Mouse (Mus musculus): ENCODE data around the gene Usp49.
"Not testable (repeated sequence)": the region's sequence is repeated elsewhere in the genome, so short reads cannot be mapped to it uniquely, and the experiment has no call there.

Gene Usp49

GRCm38 (mm10) chr17:47630678-47631065, at the start of gene Usp49:
Gene Usp49 (plus strand): TSS chr17:47630690.
- no peak for DNase-seq

- no peak for DNase-seq
These were observed 49.5 kb upstream of the Usp49 start for GRCm38 (mm10) chr17:47580962-47581361.

DNA sequence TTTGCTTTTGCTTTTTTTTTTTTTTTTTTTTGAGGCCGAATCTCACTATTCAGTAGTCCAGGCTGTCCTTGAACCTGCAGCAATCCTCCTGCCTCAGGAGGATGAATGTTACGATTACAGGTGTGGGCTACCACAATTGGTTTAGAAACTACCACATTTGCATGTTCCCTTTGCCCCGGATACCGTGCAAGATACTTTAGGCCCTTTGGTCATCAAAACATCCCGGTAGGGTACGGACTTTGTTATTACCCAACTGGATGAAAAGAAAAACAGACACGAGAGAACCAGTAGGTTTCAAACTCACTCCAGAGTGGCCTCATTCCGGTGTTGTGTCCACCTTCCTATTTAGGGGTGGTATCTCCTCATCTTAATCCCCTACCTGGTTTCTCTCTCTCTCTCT, 42.0 kb upstream of the Usp49 start:
- DNase-seq = no peak

GRCm38 (mm10) chr17:47591073-47591472, 39.4 kb upstream of the Usp49 start:
- DNase-seq = no peak

GRCm38 (mm10) chr17:47593215-47593853, 37.2 kb upstream of the Usp49 start:
- DNase-seq = peak; percentile 90

- no peak for DNase-seq
These were observed 36.7 kb upstream of the Usp49 start for GRCm38 (mm10) chr17:47593854-47594182.

DNA sequence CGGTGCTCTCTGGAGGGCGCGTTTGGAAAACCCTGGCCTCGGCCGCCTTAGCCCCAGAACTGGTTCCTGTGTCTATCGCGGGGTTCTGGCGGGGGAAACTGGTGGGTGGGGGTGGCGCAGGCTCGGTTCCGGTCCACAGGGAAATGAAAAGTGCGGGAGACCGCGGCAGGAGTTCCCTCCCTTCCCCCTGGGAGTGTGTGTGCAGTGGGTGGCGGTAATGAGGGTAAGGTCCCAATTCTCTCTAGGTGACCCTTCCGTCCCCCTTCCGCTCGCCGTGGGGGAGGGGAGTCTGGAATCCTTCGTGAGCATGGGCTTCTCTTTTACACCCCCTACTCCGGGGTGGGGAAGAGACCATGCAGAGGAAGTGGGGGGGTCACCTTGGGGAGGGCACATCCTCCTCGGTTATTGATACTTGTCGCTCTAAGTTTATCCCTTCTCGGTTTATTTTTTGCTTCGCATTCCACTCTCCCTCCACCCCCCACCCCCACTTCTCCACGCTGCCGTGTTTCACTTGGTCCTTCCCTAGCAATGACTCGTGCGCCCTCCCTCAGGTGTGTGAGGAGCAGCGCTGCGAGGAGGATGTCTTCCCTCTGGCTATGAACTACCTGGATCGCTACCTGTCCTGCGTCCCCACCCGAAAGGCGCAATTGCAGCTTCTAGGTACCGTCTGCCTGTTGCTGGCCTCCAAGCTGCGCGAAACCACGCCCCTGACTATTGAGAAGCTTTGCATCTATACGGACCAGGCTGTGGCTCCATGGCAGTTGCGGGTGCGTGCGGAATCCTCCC, 36.1 kb upstream of the Usp49 start:
- peak; percentile 23 for DNase-seq

DNA sequence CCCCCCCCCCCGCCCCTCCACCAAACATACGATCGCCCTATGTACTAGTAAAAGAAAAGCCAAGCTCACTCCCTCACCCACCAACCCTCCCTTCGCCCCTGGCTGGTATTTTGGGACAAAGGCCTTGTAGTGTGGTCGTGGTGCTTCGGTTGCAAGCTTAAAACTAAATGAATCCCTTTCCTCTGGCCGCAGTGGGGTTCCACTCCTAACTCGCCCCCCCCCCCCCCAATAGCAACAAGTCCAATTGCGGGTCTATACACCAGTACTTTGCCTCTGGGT, 35.6 kb upstream of the Usp49 start:
- no peak for DNase-seq

GRCm38 (mm10) chr17:47595248-47596161, 35.0 kb upstream of the Usp49 start:
- DNase-seq = no peak

GRCm38 (mm10) chr17:47596162-47596838, 34.2 kb upstream of the Usp49 start:
- no peak for DNase-seq

DNA sequence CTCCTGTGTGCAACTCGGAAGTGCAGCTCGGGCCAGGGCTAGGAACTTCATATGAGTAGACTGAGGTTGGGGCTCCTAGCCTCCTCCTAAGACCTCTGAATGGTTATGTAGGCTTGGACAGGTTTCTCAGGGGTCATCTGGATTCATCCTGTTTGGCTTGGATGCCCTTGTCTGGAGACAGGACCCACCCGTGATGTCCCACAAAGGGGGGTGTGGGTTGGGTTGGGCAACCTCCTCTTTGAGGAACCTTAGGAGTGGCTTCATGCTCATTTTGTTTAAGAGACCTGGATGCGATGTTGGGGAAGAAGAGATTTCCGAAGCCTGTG, 33.7 kb upstream of the Usp49 start:
- DNase-seq = no peak

DNA sequence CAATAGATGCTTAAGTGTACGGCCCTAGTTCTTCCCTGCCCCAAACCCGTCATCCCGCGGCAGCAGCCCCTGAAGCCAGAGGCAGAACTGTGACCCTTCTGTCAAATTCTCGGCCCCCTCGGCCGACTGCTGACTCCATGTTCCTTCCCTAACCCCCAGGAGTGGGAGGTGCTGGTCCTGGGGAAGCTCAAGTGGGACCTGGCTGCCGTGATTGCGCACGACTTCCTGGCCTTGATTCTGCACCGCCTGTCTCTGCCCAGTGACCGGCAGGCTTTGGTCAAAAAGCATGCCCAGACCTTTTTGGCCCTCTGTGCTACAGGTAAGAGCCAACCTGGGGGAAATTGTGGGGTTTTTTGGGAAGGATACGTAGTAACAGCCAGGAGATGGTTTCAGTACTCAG, 33.2 kb upstream of the Usp49 start:
- no peak for DNase-seq

GRCm38 (mm10) chr17:47597838-47598579, 32.5 kb upstream of the Usp49 start:
- peak; percentile 33 for DNase-seq

GRCm38 (mm10) chr17:47598580-47599304, 31.7 kb upstream of the Usp49 start:
- DNase-seq = not testable (repeated sequence)

DNA sequence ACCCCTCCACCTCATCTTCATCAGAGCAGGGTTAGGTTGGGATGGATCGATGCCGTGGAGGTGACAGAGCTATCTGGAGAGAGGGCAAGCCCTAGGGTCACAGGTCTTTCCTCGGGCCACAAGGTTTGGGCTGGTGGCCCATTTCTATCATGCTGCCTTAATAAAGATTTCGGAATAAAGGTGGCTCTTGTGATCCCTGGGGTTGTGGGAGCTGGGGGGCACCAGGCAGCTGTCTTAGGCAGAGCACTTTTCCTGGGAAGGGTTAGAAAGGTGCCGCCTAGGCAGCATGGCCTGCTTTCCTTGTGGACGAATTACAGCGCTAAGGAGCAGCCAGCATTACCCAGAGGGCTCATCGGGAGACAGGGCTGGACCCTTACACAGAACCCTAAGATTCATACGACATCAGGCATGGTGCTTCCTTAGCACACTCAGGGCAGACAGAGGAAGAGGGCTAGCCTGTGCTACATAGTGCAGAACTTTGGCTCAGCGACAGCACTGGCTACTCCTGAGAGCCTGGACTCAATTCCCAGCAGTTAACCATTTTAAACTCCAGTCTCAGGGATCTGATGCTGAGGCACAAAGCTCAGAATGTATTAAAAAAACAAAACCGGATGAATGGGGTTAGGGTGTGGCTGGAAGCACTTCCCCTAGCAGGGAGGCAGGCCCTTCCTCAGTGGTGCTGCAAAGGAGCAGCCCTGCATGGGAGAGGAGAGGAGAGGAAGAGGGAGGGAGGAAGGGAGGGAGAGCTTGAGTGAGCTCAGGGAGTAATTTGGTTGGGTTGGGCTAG, 30.8 kb upstream of the Usp49 start:
- DNase-seq = no peak

DNA sequence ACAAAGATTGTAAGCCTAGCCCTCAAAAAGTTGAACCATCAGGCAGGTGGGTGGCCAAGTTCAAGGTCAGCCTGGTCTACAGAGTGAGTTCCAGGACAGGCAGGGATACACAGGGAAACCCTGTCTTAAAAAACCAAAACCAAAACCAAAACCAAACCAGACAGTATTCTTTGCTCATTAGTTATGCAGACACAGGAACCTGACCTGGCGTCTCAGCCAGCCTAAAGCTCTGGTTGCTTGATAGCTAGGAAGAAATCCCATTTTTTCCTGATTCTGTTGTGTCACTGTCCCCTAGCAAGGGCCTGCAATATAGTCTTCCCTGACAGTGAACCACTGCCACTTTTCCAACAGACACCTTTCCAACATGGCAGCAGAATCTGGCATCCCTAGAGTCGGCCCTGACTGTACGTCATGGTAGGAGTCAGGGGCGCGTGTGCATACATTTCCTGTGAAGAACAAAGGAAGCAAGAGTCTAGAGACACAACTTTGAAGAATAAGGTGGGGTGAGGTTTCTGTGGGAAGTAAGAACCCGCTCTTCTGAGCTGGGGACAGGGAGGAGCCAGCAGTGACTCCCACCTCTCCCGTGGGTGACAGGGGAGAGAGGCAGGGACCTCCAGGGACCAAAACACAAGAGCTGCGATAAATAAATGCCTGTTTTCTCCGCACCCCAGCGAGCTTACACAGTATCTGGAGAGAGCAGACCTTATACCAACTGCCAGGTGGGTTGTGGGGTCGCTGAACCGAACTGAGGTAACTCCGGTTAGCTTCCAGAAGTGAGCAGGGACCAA, 29.7 kb upstream of the Usp49 start:
- no peak for DNase-seq

DNA sequence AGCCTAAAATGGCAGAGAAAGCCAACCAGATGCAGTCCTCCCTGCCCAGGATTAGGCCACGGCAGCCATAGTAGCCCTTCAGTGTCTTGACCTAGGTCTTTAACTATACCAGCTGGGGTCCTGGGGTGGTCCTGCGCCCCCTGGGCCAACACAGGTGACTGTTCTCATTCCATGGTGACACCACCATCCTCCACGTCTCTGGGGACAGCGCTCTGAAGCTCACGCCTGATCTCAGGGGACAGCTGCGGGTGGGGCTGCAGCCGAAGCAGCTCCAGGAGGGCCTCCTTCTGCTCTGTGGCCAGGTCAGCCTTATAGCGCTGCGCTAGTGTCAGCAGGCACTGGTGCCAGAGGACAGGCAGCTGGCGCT, 29.1 kb upstream of the Usp49 start:
- DNase-seq = no peak

DNA sequence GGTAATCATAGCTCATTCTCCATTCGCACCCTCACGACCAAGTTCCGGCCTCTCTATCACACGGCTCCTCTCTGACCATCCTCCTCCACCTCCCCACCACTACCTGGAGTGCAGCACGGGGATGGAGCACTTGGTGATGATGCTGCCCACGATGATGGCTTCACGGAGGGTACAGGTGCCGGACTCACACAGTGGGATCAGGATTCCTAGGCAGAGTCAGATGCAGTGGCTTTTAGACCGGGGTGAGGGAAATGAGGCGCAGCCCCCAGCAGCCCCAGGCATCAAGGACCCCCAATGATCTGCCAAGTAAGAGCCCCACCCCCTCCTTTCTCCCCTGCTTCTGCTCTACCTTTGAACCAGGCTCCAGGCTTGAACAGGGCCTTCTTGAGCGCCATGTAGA, 28.2 kb upstream of the Usp49 start:
- no peak for DNase-seq

GRCm38 (mm10) chr17:47606220-47606619, 24.3 kb upstream of the Usp49 start:
- DNase-seq = no peak

DNA sequence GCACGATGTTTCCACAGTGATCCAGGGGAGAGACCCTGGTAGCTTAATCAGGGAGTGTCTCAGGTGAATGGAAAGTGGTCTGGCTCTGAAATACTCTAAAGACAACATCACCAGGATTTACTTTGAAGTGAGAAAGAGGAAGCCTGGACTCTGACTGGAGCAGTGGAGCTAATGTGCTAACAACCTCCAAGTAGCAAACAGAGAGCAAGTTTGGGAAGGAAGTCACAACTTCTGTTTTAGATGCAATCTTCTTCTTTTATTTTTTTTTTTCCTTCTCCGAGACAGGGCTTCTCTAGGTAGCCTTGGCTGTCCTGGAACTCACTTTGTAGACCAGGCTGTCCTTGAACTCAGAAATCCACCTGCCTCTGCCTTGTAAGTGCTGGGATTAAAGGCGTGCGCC, 21.3 kb upstream of the Usp49 start:
- no peak for DNase-seq
